Mouse (Mus musculus) cerebellum, adult 8-10 months (tissue): ENCODE measurements at regions not wholly inside any gene's neighbourhood (a gene's known extent, or its start where the extent isn't known, plus 50 kb on each side); places are given as distances from the start of the nearest gene placed in this dataset.
A peak's percentile ranks its signal among the peaks of the same experiment; 100 is the strongest.

Source experiments
- DNase-seq: peaks from one replicate; pipeline ENCODE4 v3.0.0; 2022

DNA sequence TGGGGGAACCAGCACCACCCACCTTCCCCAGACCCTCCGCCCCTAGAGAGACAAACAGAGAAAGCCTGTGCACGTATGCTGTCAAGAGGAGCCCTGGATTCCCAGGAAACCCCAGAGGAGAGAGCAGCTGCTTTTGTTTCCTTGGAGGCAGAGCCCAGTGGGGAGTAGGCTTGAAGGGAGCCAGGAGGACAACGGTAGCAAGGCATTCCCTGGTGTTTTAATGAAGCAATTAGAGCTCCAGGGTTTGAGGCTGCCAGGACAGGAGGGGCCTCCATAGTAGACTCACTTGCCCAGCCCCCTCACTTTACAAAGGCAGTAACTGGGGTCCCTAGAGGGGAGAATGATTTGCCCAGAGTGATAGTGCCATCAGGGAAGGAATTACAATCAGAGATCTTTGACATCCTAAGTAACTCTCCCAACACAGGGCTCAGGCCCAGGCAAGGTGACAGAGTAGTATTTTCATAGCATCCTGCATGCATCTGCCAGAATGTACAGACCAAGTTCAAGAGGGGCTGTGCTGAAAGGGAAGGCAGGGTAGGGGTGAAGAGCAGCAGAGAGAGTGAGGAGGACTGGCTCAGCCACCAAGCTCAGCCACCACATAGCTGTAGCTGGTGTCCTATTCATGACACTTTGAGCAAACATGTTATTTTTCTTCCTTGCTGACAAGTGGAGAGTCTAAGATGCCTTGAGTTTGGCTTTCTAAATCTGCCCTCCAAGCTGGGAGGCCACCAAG is 389.0 kb downstream of the Nedd1 start:
- DNase-seq, result no peak

DNA sequence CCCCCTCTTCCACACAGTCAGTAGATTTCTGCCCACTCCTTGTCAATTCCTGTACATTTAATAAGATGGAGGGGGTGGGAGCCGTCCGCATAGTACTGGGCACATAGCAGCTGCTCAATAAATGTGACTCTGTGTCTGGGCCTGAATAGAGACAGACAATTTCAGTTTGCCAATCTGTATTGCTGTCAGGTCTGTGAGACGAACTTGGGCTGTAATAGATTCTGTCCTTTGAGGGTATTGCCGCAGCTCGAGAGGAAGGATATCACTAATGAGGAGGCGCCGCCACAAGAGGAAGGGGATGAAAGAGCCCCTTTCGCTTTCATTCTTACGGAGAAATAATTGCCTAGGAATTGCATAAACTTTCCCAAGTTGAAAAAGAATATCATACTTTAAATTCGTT is 392.1 kb downstream of the Nedd1 start:
- no peak for DNase-seq

DNA sequence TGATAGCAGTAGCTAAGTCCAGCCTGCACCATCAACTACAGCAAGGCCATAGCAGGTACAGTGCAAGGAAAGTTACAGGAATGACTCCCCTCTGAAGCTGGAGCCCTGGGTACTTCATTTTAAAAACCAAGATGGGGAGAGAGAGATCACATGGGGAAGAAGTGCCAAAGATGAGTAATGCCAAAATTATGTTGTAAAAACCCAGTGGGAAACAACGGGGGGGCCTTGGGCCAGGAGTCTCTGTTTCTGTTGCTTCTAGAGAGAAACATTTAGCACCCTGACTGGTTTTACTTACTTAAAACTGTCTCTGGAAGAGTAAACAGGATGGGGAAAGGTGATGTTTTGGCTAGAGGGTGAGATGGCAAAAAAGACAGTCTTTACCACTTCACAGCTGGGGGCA is 392.6 kb downstream of the Nedd1 start:
- DNase-seq, result no peak

DNA sequence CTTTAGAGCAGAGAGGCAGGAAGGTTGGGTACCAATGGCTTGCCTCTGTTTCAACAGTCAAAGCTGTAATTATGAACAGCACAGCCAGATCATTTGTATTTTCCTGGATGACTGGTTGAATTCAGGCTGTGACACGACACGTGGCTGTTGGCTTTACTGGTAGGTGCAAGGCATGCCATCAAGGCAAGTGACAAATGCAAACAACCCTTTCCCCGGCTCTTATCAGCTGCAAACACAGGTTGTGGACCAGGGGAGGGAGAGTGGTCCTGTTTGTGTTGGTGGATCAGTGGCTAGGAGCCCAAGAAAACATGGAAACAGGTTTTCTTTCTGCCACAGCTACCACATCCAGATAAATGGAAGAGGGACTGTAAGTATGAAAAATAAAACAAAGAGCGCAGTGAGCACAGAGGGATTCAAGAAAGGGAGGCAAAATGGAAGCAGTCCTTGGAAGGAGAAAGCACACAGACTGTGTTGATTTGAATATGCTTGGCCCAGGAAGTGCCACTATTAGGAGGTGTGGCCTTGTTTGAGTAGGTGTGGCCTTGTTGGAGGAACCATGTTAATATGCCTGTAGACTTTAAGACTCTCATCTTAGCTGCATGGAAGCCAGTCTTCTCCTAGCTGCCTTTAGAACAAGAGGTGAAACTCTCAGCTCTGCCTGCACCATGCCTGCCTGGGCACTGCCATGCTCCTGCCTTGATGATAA is 396.8 kb downstream of the Nedd1 start:
- no peak for DNase-seq

DNA sequence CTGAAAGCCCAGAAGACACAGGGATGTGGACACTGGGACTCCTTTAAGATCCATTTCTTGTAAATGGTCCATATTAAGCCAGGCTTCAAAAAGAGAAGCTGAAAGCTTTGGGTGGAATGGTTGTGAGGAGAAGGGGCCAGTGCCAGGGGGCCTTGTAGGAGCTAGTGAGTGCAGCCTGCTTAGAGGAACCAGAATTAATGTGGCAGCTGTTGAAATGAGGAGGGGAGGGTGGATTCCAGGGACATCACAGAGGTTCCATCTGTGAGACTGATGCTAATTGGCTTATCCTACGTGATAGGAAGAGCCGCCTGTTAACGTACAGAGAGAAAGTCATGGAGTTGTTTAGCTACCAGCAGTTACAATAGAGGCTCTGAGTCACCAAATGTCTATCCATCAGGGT is 407.6 kb downstream of the Nedd1 start:
- no peak for DNase-seq

DNA sequence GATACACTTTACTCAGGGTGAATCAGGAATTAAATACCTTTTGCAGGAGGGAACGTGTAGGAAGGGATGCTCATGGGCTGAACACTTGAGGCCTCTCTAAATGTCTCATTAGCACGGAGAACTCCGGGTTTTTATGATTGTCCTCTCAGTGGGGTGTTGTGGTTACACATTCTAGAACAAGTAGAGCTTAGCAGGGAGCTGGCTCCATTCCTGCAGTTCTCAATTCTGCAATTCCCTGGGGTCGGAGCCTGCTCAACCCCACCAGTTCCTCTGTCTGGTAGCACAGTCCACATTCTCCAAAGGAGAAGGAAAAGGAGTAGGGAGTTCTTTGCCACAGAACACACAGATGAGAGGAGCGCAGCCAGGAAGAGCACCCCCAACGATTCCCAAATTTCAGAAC is 409.9 kb downstream of the Nedd1 start:
- no peak for DNase-seq

DNA sequence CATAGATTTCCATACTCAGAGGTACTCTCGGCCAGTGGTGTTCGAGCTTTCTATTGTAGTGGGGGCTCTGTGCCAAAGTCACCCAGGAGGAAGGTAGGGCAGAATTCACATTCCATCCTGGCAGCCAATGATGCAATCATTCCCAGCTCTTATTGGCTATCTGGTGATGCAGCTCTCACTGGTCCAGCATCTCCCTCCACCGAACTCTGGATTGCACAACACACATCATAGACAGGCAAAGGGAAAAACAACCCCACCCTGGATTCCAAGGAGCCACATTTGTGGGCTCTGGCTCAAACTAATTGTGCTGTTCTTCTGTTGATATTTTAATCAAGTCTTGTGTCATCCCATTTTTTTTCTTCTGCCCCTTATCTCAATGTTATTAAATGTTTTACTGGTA is 413.6 kb downstream of the Nedd1 start:
- DNase-seq, result no peak

DNA sequence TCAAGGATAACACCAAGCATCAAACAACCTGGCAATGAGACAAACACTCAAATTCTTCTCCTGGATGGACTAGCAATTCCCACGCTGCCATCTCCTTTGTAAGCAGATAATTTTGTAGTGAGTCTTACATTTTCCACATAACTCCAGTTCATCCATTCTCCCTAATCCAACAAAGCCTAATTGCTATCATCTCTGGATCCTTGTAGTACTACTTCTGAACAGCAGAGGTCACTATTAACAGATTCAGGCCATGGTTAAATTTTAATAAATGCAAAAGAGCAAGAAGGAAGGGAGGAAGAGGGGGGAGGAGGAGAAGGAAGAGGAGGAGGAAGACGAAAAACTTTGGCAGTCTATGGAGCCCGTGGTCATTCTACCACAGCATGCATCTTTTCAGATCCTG is 414.4 kb downstream of the Nedd1 start:
- DNase-seq, result peak; percentile 1

DNA sequence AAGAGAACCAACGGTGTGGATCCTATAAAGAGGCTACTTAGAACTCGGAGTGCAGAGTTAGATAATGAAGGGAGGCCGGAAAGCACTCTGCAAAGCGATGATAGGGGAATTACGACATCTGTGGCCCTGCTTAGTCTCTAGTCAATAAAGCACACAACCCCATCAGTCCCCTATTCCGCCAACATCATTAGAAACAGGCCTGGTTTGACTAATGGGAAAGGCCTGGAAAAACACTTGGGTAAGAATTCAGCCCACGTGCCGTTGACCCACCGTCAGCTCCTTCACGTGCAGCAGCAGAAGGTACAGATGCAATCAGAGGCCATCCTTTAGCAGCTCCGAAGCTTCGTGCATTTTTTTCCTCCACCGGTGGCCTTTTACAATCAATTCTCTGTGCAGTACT is 423.5 kb downstream of the Nedd1 start:
- no peak for DNase-seq

DNA sequence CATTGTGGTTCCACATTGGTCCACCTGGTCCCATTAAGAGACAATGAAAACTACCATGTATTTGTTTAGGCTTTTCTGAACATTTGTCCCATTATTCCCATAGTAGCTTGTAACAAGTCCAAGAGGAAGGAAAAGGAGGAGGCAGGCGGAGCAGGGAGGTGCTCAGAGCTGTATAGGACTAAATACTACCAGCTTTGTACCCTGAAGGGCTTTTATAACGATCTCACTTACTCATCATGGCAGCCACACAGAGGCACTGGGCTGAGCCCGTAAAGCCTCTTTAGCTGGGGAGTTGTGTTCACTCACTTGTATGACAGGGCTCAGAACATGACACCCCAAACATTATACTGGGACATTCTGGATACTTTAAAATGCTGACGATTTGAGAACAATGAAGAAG is 425.4 kb downstream of the Nedd1 start:
- no peak for DNase-seq

DNA sequence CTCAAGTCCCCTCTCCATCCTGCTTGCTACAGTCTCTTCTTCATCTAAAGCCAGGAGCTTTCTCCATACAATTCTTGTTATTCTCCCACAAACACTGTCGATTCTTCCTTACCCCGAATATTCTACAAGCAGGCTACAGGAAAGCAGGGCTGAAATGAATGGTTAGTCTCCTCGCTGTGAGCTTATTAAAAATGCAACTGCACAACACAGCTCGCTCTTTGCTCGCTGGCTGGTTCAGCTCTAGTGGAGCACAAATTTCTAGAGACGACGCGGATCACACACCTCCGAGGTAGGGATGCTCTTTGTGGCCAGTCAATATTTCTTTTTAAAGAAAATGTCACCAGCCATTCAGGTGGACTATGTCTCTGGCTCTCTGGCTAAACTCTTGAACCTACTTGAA is 425.9 kb downstream of the Nedd1 start:
- no peak for DNase-seq

DNA sequence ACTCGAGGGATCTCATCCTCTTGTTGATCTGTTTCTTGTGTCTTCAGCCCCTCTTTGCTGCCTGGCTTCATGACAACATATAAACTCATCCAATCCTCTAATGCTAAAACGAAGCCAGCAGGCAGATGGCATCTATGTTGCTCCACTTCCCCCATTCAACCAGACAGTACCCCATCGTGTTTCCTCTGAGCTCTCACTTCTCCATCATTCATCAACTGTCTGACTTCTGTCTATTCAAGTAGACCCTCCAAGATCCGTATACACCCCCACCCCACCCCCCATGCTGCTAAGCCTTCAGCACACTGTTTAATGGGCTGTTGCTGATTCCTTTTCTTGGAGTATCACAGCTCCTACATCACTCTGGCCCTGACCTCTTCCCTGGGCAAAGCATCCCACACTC is 429.0 kb downstream of the Nedd1 start:
- no peak for DNase-seq

DNA sequence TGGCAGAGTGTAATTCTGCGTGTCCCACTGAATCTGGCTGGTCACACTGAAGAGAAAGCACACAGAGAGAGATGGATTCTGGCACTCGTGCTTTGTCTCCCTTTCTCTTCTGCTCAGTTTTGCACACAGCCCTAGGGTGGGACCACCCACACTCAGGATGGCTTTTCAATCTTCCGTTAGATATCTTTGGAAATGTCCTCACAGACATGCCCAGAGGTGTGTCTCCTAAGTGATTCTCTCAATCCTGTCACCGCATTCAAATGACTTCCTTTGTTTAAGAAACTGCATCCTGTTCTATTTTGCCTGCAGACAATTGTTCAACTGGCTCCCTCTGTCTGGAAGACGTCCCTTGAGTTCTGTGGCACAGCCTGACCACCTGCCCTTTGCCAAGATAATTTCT is 433.0 kb downstream of the Nedd1 start:
- no peak for DNase-seq

DNA sequence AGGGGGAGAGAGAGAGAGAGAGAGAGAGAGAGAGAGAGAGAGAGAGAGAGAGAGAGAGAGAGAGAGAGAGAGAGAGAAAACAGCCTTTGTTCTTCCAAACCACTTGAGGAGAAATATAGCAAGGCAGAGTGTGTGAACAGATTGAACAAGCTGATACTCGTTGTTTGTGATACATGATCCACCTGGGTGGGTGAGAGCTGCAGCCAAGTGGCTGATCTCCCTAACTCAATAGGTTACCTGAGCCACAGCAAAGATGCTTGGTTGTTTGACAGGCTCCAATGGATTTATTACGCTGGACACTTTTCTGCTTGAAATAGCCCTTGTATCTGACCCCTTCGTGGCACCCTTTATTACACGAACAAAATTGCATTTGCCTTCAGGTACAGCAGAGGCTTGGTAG is 438.0 kb downstream of the Nedd1 start:
- no peak for DNase-seq

DNA sequence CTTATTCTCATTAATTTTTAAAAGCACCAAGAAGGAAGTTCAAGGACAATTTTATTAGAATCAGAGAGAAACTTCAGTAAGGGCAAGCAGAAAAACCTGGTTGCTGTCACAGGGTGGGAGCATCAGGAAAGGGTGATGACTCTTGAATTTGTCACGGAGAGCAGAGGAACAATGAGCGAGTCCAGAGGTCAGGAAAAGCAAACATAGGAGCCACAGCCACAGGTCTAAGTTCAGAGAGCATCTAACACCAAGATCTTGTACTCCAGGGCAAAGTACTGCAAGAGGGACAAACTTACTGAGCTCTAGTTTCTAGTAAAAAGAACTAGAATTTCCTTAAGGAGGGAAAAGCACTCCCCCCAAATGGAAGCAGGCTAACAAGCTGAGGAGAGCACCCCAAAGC is 444.2 kb downstream of the Nedd1 start:
- DNase-seq, result no peak

DNA sequence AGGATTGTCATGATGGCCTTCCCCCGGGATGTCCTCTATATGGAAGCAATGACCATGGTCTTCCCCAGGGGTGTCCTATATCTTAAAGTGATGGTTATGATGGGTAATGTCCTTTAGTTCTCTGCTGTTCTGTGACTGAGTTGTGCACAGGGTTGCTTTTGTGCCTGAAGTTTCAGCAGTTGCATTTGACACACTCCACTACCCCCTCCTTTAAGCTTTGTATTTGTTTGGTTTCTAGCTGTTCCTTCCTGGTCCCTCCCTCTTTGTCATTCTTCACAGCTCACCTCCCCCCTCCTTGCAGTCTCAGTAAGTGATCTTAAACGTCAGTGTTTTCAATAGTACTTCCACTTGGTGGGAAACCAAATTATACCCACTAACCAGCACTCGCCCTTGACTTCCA is 464.4 kb downstream of the Nedd1 start:
- no peak for DNase-seq

DNA sequence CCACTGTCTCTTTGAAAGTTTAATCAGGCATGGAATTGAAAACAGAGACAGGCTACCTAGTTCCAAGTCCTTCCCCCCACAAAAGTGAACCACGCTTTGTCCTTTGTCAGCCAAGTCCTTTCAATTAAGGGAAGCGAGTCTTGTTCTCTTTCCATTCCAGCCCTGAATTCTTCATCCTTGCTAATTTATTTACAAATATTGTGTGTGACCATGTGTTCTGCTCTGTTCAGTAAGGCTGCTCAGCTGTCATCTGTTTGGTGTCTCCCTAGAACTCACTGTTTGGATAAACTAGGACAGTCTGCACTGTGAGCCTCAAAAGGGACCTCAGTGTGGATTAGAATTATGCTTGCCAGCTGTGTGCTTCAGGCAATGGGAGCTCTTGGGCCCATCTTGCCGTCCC is 473.6 kb downstream of the Nedd1 start:
- DNase-seq, result no peak

DNA sequence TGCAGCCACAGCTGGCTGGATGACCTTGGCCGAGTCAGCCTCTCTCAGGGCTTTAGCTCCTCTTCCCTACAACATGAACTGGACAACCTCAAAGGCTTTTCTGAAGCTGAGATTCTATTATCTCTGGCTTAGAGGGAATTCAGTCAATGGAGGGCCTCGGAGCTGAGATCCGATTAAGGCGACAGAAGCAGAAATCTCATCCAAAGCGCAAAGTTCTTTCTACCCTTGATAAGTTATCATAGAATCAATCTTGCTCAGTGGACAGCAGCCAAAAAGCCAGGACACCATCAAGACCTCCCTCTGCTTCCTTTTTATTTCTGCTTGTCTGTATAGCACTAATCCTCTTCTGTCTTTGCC is 474.8 kb downstream of the Nedd1 start:
- DNase-seq, result no peak

DNA sequence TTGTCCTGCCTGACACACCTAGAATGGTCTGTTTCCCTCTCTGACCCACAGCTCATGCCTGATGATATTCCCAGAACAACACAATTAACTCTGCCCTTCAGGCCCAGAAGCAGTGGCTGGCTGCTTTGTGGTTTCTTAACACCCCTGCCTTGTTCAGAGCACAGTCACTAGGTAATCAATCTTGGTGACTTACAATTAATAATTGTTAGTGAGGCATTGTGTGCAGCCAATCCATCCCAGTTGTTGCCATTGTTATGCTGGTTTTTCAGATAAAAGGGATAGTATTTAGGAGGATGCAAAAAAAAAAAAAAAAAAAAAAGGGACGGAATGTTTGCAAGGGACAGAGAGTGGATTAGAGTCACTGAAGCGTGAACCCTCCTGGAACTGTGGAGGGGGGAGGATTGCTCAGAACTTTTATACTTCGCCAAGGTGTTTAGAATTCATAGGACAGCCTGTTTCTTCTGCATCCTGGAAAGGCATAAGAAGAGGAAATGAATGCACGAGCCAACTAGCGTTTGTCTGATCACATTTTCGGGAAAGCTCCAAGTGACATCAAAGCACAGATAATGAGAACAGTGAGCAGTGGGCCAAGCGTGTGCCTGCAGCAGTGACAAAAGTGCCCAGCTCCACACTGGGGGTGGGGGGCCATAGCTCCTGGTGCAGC is 475.3 kb downstream of the Nedd1 start:
- DNase-seq, result no peak

DNA sequence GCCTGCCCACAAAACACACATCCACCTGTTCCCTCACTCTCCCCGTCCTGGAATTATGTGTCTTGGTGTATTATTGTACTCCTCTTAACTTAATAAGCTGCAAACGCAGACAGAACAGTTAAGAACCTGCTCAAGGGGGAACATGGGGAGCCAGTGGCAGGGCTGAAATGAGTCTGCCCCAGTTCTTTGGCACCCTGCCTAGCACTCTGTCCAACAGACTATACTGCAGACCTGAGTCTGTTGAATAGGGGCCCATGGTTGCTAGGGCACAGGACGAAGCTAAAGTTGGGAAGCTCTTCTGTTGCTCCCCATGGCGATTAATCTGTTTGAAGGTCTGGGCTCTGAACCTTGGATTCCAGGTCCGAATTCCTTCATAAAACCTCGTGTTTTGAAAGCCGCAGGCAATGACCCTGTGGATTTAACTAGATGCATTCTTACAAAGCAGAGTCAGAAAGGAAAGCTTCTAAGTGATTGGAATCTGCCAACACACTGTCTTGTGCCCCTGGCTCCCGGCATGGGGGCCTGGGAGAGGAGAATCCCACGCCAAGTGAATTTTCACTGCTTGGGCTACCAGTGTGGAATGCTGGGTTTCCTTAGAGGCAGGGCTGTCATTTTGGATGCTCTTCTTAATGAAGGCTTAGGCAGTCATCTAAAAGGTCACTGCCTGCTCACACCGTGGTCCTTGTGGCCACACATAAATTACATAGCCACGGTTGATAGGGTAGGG is 479.3 kb downstream of the Nedd1 start:
- peak; percentile 2 for DNase-seq

DNA sequence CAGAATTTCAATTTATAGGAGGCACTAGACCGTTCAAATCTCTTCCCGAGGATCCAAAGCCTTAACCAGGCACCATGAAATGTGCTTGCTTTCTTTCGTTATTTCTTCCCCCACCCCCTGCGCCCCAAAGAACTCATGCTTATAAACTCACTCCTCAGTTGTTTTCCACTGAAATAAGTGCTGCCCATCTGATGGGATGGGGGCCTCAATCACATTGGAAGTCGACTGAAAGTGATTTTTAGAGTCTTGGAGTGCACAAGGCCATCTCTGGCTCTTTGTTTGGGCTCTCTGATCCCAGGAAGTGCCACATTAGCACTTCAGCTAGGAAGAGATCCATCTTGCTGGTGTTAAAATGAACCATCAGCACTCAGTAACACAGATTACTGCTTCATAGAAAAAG is 484.3 kb downstream of the Nedd1 start:
- no peak for DNase-seq

DNA sequence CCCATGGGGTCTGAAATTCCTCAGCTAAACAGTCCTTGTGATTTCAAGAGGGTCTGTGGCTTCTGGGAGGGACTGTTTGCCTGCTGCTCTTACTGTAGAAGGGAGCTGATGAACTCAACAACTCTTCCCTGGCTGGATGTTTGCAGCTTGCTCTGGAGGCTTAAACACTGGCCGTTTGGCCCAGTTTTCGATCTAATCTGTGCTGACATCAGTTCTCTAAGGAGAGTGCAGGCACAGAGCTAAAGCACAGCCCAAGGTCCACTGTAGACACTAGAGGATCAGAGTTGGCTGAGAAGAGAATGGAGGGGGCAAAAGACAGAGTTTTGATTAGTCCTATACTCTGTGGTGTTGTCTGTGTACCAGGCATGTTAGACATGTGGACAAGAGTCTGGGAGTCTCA is 490.1 kb downstream of the Nedd1 start:
- no peak for DNase-seq

DNA sequence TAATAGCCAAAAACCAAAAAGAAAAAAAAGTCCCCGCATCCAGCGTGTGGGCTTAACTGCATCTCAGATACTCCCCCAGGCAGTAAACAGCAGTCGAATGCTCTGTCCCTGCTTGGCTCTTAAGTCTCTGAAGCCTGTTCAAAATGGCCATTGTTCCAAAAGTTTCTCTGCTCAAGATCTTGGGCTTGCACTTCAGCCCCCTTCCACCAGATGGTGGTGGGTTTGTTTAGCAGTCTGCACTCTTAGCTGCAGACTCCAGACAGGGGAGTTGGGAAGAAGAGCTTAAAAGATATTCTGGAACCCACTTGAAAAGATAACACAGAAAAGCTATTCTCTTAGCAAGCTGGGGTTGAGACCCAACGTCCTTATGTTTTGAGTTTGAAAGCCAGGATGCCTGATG is 496.4 kb downstream of the Nedd1 start:
- DNase-seq, result no peak

DNA sequence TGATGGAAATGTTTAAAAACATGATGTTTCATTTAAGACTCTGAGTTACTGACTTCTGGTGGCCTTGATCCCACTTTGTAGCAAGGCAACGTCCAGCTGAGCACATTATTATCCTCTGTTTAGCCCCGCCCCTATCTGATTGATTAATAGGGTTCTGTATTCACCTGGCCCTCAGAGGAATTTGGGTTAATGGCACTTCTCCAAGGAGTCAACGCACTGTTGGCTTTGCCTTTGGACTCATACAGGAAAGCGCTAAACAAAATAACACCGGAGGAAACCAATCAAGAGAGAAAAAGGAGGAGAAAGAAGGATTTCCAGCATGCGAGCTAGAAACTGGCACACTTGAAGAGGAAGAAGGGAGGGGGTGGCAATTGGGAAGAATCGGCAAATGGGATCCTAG is 497.1 kb downstream of the Nedd1 start:
- no peak for DNase-seq
